Mouse (Mus musculus) liver, embryonic 16.5 days (tissue): ENCODE results near the gene Gm11114. TPM values are rescaled to one million over a fixed set of nuclear protein-coding genes. Genes with fewer than 3 reads are reported as not detected.
A peak's percentile ranks its signal among the peaks of the same experiment; 100 is the strongest.

ENCODE experiments used
- ATAC-seq: fragments of 200-750 bp; cut with Nextera tagmentation; 2 replicates; pipeline ENCODE4 v1.8.0; 2017; ENCODE audit warnings: low read depth, mild to moderate bottlenecking, moderate number of reproducible peaks, moderate library complexity
- H3K27ac ChIP-seq: fragments of 300-500 bp; sonication (generic); 2 replicates; pipeline ENCODE4 v1.5.1; 2014; ENCODE audit warnings: mild to moderate bottlenecking, low read length
- H3K27me3 ChIP-seq: fragments of 300-500 bp; sonication (generic); 2 replicates; pipeline ENCODE4 v1.6.1; 2014; ENCODE audit warnings: low read depth, low read length, mixed read lengths; ENCODE audit not compliant: control insufficient read depth, insufficient read depth
- H3K36me3 ChIP-seq: fragments of 300-500 bp; sonication (generic); 2 replicates; pipeline ENCODE4 v1.6.1; 2014; ENCODE audit warnings: mild to moderate bottlenecking; ENCODE audit not compliant: control insufficient read depth, insufficient read depth
- H3K4me1 ChIP-seq: fragments of 300-500 bp; sonication (generic); 2 replicates; pipeline ENCODE4 v1.6.1; 2014; ENCODE audit warnings: low read depth, low read length, mixed read lengths; ENCODE audit not compliant: control insufficient read depth
- H3K4me2 ChIP-seq: fragments of 300-500 bp; sonication (generic); 2 replicates; pipeline ENCODE4 v1.6.1; 2014; ENCODE audit warnings: low read depth, low read length, mixed read lengths
- H3K4me3 ChIP-seq: fragments of 300-500 bp; sonication (generic); 2 replicates; pipeline ENCODE4 v1.5.1; 2014; ENCODE audit warnings: low read depth, mild to moderate bottlenecking, low read length
- H3K9ac ChIP-seq: fragments of 300-500 bp; sonication (generic); 2 replicates; pipeline ENCODE4 v1.6.1; 2014; ENCODE audit warnings: low read depth, low read length
- H3K9me3 ChIP-seq: fragments of 300-500 bp; sonication (generic); replicated peaks from 2 replicates; pipeline ENCODE4 v1.6.1; 2016; ENCODE audit warnings: low read length; ENCODE audit not compliant: control insufficient read depth
- WGBS: fragments of 180-500 bp; shearing (Covaris S2); extraction: QIAGEN DNeasy Blood & Tissue Kit; methylation state at CpG from one replicate; pipeline ENCODE4 v1.1.7; 2014; ENCODE audit not compliant: insufficient replicate concordance; 5-methylcytosine and 5-hydroxymethylcytosine counted together
- polyA plus RNA-seq: library from polyadenylated mRNA; unstranded; fragments of >200 nt; fragmentation: Nextera tagmentation; extraction: Ambion mirVana; gene quantifications from 2 replicates; pipeline ENCODE4 v1.2.1, GENCODE M21; 2015

Gene Gm11114
- polyA plus RNA-seq = not detected in 2 replicates

DNA sequence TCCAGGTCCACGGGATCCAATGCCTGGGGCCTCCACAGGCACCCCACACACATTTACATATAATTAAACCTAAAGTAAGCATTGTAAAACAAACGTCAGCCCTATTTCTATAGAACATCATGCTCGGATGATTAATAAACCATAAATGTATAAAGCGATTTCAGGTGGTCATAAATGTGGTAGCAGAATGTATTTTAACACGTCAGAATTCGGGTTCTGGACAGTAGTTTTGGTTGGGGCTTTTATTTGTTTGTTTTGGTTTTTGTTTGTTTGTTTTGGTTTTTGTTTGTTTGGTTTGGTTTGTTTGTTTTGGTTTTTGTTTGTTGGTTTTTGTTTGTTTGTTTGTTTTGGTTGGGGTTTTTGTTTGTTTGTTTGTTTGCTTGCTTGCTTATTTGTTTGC is at the start of gene Gm11114:
Gm11114 (plus strand) TSS at position 301 of the 400 bp plus-strand sequence.
- 56% methylated on average over 6 of the region's 6 CpGs for WGBS
- Histone ChIP-seq H3K4me1 (no peaks in the 10 kb centered on the region), H3K27me3 (no peaks in the 10 kb centered on the region), H3K36me3 (no peaks in the 10 kb centered on the region), H3K4me3 (no peak within 1 kb of the TSS), H3K9me3 (no peaks in the 10 kb centered on the region), H3K9ac (no peak within 1 kb of the TSS), H3K27ac (no peak within 1 kb of the TSS), H3K4me2 (no peak within 1 kb of the TSS)
- ATAC-seq = no peak

- Histone ChIP-seq H3K9me3 (no peaks in the 10 kb centered on the region), H3K4me2 (no peak overlapping the region), H3K27ac (0 out of 2 replicates have a peak overlapping the region, but pooled peaks have one; percentile 24), H3K36me3 (no peaks in the 10 kb centered on the region), H3K9ac (no peak overlapping the region), H3K27me3 (no peaks in the 10 kb centered on the region), H3K4me1 (no peaks in the 10 kb centered on the region), H3K4me3 (no peak overlapping the region)
- peak; percentile 80 for ATAC-seq
- WGBS = 47% methylated on average over 5 of the region's 5 CpGs
Measured at GRCm38 (mm10) chr9:85266847-85267246, 45.7 kb upstream of the Gm11114 start.

DNA sequence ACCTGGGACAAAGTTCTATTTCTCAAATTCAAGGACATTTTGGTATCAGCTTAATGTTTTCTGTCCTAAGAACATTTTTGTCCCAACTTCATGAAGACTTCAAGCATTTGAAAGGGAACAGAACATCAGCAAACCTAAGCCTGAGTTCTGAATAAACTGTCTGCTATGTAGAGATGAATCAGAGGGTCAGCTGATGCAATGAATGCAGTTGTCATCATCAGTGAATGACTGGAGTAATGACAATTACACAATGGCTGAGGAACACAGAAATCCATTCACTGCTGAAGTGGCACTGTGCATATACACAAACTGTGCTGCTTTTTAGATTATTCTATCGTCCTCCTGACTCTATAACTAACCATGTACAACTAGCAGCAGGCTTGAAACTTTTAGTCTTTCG is 38.5 kb upstream of the Gm11114 start:
- Histone ChIP-seq H3K4me3 (no peak overlapping the region), H3K4me1 (no peaks in the 10 kb centered on the region), H3K9me3 (no peaks in the 10 kb centered on the region), H3K27me3 (no peaks in the 10 kb centered on the region), H3K4me2 (no peak overlapping the region), H3K9ac (no peak overlapping the region), H3K36me3 (no peaks in the 10 kb centered on the region), H3K27ac (no peak overlapping the region)
- 51% methylated on average over 2 of the region's 2 CpGs for WGBS
- ATAC-seq = no peak

DNA sequence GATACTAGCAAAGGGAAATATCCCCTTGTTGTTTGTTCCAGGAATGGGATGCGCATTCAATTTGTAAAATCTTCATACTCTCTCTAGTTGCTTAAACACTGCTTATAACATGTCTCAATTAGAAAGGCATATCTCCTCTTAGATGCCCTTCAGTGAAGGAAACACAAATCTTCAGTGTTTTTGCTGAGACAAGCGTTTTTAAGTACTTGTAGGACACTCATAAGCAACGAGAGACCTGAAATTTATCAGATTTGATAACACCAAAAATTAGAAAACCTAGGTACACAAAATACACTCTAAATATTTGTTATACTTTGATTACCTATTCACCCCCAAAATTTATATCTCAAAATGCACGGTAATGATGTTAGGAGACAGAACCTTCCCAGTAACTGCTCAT is 9.7 kb upstream of the Gm11114 start:
- Histone ChIP-seq H3K36me3 (no peaks in the 10 kb centered on the region), H3K27me3 (no peaks in the 10 kb centered on the region), H3K9me3 (no peaks in the 10 kb centered on the region), H3K27ac (no peak overlapping the region), H3K4me3 (no peak overlapping the region), H3K4me2 (no peak overlapping the region), H3K4me1 (no peaks in the 10 kb centered on the region), H3K9ac (no peak overlapping the region)
- ATAC-seq = no peak
- WGBS = 57% methylated on average over 4 of the region's 4 CpGs

- Histone ChIP-seq H3K4me1 (no peaks in the 10 kb centered on the region), H3K27ac (no peak overlapping the region), H3K4me3 (no peak overlapping the region), H3K9ac (no peak overlapping the region), H3K9me3 (no peaks in the 10 kb centered on the region), H3K4me2 (no peak overlapping the region), H3K27me3 (no peaks in the 10 kb centered on the region), H3K36me3 (no peaks in the 10 kb centered on the region)
- 40% methylated on average over 3 of the region's 3 CpGs for WGBS
- ATAC-seq = no peak
Measured at GRCm38 (mm10) chr9:85303378-85303777, 9.2 kb upstream of the Gm11114 start.

DNA sequence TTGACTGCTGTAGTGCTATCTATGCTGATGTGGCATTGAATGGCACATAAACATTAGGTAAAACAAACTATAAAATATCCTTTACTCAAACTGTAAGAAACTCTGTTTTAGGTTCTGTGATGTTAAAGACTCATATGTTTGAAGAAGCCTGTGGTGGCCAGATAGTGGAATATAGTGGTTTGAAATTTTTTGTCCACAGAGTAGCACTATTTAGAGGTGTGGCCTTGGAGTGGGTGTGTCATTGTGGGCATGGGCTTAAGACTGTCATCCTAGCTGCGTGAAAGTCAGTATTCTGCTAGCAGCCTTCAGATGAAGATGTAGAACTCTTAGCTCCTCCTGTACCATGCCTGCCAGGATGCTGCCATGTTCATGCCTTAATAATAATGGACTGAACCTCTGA is 3.5 kb downstream of the Gm11114 start:
- no peak for ATAC-seq
- H3K27ac ChIP-seq = no peak overlapping the region
- no peaks in the 10 kb centered on the region for H3K4me1 ChIP-seq
- H3K27me3 ChIP-seq = no peaks in the 10 kb centered on the region
- no peak overlapping the region for H3K9ac ChIP-seq
- no peaks in the 10 kb centered on the region for H3K9me3 ChIP-seq
- no peaks in the 10 kb centered on the region for H3K36me3 ChIP-seq
- no peak overlapping the region for H3K4me3 ChIP-seq
- 33% methylated on average over 1 of the region's 1 CpGs for WGBS
- no peak overlapping the region for H3K4me2 ChIP-seq

DNA sequence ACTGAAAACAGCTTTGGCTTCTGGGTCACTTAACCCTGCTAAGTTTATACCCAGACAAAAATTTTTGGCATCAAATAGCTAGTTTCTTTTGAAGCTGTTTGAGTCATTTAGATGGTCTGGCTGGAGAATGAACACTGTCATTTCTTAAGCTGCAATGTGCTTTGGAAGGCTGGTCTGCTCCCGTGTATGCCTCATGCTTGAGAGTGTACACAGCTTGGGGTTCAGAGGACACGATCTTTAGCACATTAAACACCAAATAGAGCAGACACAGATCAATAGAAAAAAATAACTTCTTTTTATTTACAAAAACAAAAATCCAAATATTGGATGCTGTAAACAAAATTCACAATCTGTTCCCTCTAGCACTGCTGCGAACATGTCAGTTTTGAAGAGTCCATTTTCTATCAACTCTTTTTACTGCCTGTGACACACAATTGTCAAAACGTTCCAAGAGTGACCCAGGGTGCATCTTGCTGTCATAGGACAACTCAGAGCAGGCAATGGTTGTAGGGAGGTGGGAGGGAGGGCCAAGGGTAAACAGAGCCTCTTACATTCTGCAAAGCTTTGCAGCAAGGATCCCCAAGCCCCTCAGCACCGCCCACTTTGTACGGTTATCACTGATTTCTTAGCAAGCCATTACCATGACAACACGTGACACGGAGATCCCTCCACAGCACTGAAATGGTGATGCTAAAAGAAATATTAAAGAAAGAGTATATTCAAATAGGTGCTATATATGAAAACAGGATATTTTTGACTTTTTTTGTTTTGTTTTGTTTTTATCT is 7.8 kb downstream of the Gm11114 start:
- H3K9ac ChIP-seq = no peak overlapping the region
- no peak overlapping the region for H3K4me2 ChIP-seq
- no peaks in the 10 kb centered on the region for H3K36me3 ChIP-seq
- no peaks in the 10 kb centered on the region; the same call in 1 of the 2 replicates for H3K4me1 ChIP-seq
- H3K27me3 ChIP-seq = no peaks in the 10 kb centered on the region
- no peak overlapping the region for H3K27ac ChIP-seq
- 56% methylated on average over 8 of the region's 8 CpGs for WGBS
- H3K9me3 ChIP-seq = no peaks in the 10 kb centered on the region
- peak; percentile 43; the same call in 1 of the 2 replicates for ATAC-seq
- no peak overlapping the region for H3K4me3 ChIP-seq

GRCm38 (mm10) chr9:85324158-85324875 is 11.7 kb downstream of the Gm11114 start:
- no peaks in the 10 kb centered on the region for H3K9me3 ChIP-seq
- H3K4me2 ChIP-seq = peak overlapping the region; percentile 84
- 54% methylated on average over 11 of the region's 11 CpGs for WGBS
- H3K9ac ChIP-seq = peak overlapping the region; percentile 8; the same call in 1 of the 2 replicates
- H3K36me3 ChIP-seq = no peaks in the 10 kb centered on the region
- H3K4me3 ChIP-seq = peak overlapping the region; percentile 72
- H3K27me3 ChIP-seq = peaks cover 11% of the 10 kb centered on the region
- no peak for ATAC-seq
- H3K27ac ChIP-seq = 0 out of 2 replicates have a peak overlapping the region, but pooled peaks have one; percentile 6
- H3K4me1 ChIP-seq = no peaks in the 10 kb centered on the region; the same call in 1 of the 2 replicates
